Mouse (Mus musculus): Measurements from ENCODE around the gene Eda2r. TPM values are rescaled to one million over a fixed set of nuclear protein-coding genes. Genes with fewer than 3 reads are reported as not detected.

The Eda2r gene
- 2.4 and 3.0 TPM in 2 replicates for polyA plus RNA-seq (2012; rRNA removed)

GRCm38 (mm10) chrX:97377065-97377421 lies at the start of gene Eda2r:
TSS of gene Eda2r (minus strand) at chrX:97377216.
- no peak for DNase-seq (ENCODE audit: low spot score)

- no peak for DNase-seq (ENCODE audit: low spot score)
Measured at GRCm38 (mm10) chrX:97397872-97398271, 20.9 kb upstream of the Eda2r start.

DNA sequence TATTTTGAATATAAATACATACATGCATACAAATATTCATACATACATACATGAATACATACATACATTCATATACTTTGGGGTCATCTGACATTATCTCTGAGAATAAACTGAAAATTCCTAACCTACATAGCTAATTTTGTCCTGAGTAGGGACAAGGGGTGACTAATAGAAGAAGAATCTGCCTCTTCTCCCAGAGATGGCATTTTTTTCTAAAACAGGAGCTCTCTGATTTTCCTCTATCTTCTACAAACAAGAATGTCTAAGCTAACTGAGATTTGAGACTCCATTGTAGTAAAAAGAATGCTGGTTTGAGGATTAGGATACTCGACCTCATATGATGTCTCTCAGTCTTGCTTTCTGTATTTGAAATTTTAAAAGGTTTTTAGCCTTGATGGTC lies 1.1 kb upstream of the Eda2r start:
- DNase-seq (ENCODE audit: low spot score), result no peak

DNA sequence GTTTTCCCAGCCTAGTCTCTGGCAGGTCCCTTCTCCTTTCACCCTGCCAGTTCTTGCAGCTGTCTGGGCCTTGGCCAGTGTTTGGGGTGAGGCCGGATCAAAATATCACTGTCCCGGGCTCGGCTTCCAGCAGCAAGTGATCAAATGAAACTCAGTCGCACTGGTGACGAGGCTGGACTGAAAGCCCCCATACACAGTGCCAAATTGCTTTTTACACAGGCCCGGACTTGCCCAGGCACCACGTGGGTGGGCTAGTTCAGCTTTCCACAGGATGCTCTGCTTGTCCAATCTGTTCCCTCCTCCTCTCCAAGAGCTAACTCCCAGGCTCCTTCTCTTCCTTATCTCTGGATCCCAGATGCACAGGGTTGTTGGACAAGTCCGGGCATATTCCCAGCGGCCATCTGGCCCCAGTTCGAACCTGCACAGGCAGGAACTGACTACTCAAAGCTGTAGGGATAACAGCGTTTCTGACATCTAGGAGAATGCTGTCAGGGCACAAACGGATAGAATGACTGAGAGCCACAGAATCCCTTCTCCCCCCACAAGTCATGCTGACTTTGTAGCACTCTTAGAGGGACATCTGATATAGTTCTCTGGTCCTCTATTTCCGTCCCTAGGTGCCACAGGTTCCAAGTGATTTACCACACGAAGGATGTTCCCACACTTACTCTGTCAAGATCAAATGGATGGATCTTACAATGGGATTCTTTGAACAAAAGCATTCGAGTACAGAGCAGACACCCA lies 523 bp downstream of the Eda2r start:
- DNase-seq (ENCODE audit: low spot score), result peak; percentile 23

DNA sequence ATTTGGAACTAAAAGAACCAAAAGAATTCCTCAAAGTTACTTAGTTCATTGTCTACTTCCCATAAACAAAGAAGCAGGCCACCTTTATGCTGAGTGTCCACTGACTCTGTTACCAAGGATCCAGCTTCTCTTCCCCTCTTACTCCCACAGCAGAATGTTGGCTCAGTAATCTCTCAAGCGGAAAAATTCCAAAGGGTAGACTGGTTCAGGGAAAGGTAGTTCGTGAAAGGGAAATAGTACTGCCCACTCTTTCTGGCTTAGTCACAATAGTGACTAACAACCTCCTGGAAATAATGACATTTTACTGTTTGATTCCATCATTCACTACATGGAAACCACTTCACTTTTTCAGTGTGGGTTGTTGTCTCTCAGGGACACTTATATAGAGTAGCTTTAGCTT lies 4.2 kb downstream of the Eda2r start:
- DNase-seq (ENCODE audit: low spot score), result no peak

DNA sequence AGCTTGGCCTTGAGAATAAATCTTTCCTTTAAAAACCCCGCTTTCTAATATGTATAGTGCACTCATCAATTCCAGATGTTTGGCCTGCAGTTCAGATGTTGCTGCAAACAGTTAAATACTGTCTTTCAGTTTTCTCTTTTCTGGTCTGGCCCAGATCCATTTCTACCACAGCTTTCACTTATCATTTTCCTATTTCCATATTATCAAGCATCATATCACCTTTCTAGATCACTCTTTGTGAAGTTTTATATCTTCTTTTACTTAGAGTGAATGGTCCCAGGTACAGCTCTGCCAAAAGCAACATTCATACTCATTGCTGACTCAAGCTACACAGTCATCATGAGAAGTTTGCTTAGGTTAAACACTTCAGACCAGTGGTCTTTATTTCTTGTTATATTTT lies 7.8 kb downstream of the Eda2r start:
- DNase-seq (ENCODE audit: low spot score), result no peak

GRCm38 (mm10) chrX:97368741-97369140 lies 8.3 kb downstream of the Eda2r start:
- DNase-seq (ENCODE audit: low spot score), result no peak

DNA sequence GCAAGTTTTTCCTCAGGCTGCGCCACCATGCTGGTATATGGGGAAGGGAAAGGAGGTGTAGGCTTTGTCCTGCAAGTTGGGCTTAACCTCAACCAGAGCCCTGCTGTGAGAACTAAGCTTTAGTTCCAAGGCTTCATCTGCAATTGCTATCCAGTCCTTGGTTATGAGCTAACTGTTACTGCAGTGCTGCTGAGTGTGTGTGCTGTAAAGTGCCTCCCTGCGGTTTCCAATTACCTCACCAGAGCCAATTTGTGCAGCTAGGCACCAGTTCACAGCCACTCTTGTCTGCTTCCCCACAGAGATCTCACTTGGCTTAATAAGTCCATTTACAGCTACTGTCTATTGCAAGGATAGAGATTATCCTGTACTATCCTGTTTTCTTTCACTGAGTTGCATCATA lies 16.1 kb downstream of the Eda2r start:
- DNase-seq (ENCODE audit: low spot score), result no peak

GRCm38 (mm10) chrX:97327891-97328290 lies 49.1 kb downstream of the Eda2r start:
- DNase-seq (ENCODE audit: low spot score), result no peak

Measured in urinary bladder, adult 2 months (tissue).